Mouse (Mus musculus): Measurements from ENCODE around the gene Tomm40l. TPM values are rescaled to one million over a fixed set of nuclear protein-coding genes. Genes with fewer than 3 reads are reported as not detected.
A peak's percentile ranks its signal among the peaks of the same experiment; 100 is the strongest.

Gene Tomm40l
- polyA plus RNA-seq, 1 experiment from 2014 or later: 19.3 TPM

DNA sequence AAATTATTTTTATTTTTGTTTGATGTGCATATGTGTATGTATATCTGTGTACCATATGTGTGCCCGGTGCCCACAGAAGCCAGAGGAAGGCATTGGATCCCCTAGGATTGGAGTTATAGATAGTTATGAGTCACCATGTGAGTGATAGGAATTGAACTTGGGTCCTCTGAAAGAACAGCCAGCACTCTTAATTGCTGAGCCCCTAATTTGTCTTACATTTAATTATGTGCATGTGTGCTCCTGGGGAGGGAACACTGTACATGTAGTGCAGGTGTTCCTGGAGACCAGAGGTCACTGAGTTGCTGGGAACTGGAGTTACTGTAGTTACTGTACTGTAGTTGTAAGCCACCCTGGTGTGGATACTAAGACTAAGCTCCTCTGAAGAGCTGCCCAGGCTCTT lies 21.5 kb downstream of the Tomm40l start:
- Histone ChIP-seq H3K27me3 (peaks cover 40% of the 10 kb centered on the region), H3K4me3 (replicated peaks) (no peak overlapping the region), H3K27ac (no peak overlapping the region), H3K4me2 (no peak overlapping the region), H3K9ac (no peak overlapping the region), H3K4me1 (replicated peaks) (peaks cover 11% of the 10 kb centered on the region; the same call in 1 of the 2 replicates), H3K36me3 (no peaks in the 10 kb centered on the region), H3K9me3 (replicated peaks) (no peaks in the 10 kb centered on the region)
- ATAC-seq (ENCODE audit: low read depth) (no peak), DNase-seq (no peak)
- WGBS (ENCODE audit: insufficient replicate concordance): 64% methylated on average over 1 of the region's 1 CpGs

DNA sequence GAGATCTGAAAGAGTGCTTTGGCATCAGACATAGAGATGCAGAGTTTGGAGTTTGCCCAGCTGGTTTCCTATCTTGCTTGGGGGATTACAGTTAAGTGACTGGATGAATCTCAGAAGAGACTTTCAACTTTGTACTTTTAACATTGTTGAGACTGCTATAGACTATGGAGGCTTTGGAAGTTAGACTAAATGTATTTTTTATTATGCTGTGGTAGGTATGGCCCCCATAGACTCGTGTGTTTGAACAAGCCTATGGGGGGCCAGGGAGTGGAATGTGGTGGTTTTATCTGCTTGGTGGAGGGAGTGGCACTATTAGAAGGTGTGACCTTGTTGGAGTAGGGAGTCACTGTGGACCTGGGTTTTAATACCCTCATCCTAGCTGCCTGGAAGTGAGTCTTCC lies 22.8 kb downstream of the Tomm40l start:
- ATAC-seq (ENCODE audit: low read depth): no peak
- WGBS (ENCODE audit: insufficient replicate concordance): 37% methylated on average over 1 of the region's 1 CpGs
- H3K27me3 ChIP-seq: peaks cover 49% of the 10 kb centered on the region

DNA sequence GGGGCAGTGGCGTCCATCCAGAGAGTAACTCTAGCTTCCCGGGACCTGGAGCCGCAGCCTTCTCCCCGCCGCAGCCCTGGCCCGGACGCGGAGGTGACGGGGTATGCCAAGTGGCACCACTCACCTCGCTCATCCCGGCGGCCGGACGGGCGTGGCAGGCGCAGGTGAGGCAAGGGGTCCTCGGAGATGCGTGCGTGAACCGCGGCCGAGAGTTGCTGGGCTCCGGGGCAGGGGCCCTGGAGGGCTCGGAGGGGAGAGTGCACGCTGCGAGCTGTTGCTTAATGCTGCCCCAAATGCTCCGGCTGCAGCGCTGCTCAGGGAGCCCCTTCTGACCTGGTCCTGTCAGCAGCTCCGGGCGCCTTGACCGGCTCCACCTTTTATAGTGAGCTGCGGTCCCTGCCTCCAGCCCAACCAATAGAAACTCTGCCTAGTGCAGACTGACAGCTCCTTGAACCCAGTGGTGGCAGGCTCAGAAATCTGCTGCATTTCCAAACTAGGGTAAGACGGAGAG lies 26.4 kb downstream of the Tomm40l start, which contains the start of gene Pcp4l1:
Gene Pcp4l1 (minus strand): TSS at position 382 of the 511 bp plus-strand sequence.
- Histone ChIP-seq H3K36me3 (no peaks in the 10 kb centered on the region), H3K9ac (no peak within 1 kb of the TSS; the same call in 1 of the 2 replicates), H3K27me3 (peaks cover 85% of the 10 kb centered on the region), H3K27ac (no peak within 1 kb of the TSS), H3K4me2 (peak within 1 kb of the TSS; percentile 70), H3K4me3 (replicated peaks) (peak within 1 kb of the TSS; percentile 55), H3K4me1 (replicated peaks) (peaks cover 7% of the 10 kb centered on the region; the same call in 1 of the 2 replicates), H3K9me3 (replicated peaks) (no peaks in the 10 kb centered on the region)
- WGBS (ENCODE audit: insufficient replicate concordance): 1% methylated on average over 33 of the region's 33 CpGs
- ATAC-seq (ENCODE audit: low read depth) (peak; percentile 75), DNase-seq (peak; percentile 22)

More for the DNA sequence above, 22.8 kb downstream of the Tomm40l start:
- 0 out of 2 replicates have a peak, but pooled peaks cover 7% of the 10 kb centered on the region for H3K4me1 ChIP-seq (replicated peaks)
- no peaks in the 10 kb centered on the region for H3K36me3 ChIP-seq
- H3K4me2 ChIP-seq: no peak overlapping the region
- no peak for DNase-seq
- no peak overlapping the region for H3K4me3 ChIP-seq (replicated peaks)
- no peak overlapping the region for H3K27ac ChIP-seq
- H3K9me3 ChIP-seq (replicated peaks): no peaks in the 10 kb centered on the region
- no peak overlapping the region for H3K9ac ChIP-seq

DNA sequence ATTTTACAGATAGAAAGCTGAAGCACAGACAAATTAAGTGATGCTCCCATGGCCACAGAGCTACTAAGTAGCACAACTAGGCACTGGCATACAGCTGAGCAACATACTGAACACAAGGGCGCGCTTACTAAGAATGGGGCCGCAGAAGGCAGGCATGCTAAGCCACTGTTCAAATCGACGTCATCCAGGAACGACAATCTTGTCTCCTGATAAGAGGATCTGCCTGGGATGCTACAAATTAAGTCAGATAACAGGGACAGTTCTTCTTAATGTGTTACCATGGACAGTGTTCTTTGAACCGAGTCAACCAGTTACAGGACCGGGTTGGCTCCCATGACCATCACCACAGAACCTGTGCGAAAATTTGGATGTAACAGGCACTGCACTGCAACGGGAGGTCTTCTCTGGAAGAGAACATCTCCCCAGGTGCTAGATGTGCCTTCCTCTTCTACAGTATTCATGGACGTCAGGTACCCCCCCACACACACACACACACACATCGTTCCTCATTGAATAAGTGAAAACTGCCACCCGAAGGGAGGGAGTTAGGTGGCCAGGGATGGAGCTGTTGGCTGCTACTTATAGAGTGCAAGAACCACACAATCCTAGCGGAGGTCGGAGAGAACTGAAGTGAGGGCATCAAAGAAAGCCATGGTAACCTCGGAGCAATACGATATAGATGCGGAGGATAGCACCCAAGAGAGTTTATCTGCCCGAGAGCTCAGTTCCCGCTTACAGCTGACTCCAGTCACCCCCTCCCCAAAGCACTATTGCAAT lies 27.1 kb downstream of the Tomm40l start:
- no peaks in the 10 kb centered on the region for H3K9me3 ChIP-seq (replicated peaks)
- no peaks in the 10 kb centered on the region for H3K36me3 ChIP-seq
- peaks cover 89% of the 10 kb centered on the region for H3K27me3 ChIP-seq
- DNase-seq (no peak), ATAC-seq (ENCODE audit: low read depth) (no peak)
- peak overlapping the region; percentile 55 for H3K4me3 ChIP-seq (replicated peaks)
- peaks cover 7% of the 10 kb centered on the region; the same call in 1 of the 2 replicates for H3K4me1 ChIP-seq (replicated peaks)
- H3K9ac ChIP-seq: no peak overlapping the region
- H3K27ac ChIP-seq: no peak overlapping the region
- WGBS (ENCODE audit: insufficient replicate concordance): 10% methylated on average over 20 of the region's 20 CpGs
- peak overlapping the region; percentile 70 for H3K4me2 ChIP-seq

DNA sequence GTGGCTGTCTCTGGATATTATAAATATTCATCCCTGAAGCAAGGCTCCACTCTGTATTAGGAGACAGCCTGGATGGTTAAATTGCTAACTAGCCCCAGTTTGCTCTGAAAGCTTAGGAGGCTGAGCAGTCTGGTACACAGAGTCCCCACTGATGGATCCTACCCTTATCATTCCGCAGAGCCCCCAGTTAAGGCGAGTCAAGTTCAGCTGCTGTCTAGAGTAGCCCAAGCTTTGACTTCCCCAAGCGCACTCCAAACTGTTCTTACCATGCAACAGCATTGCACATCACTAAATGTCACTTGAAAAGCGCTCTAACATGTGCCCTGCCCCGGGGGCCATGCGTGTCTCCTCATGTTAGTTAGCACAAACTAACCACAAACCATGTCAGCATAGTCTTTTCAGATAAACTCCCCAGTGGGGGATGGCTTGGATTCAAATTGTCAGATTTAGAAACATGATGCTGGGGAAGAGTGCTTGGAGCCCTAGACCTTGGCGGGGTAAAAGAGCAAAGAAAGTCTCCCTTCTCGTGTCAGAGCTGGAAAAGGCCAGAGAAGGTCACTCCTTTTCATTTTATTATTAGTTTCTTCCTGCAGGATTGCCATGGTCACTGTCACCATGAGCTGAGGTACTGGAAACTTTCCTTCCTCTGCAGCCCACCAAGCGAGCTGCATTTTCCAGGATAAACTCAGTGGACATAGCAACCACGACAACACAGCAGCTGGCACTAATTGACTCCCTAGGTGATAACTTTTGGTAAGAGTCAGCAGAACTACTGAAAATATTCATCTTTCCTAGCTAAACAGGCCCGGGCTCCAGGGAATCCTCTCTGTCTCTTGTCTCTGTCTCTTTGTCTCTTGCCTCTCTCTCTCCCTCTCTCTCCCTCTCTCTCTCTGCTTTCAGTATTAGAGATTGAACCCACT lies 28.1 kb downstream of the Tomm40l start:
- 25% methylated on average over 11 of the region's 11 CpGs for WGBS (ENCODE audit: insufficient replicate concordance)
- Histone ChIP-seq H3K27me3 (peaks cover 86% of the 10 kb centered on the region), H3K4me1 (replicated peaks) (peaks cover 14% of the 10 kb centered on the region), H3K36me3 (no peaks in the 10 kb centered on the region), H3K9me3 (replicated peaks) (no peaks in the 10 kb centered on the region), H3K27ac (no peak overlapping the region), H3K9ac (no peak overlapping the region), H3K4me2 (no peak overlapping the region), H3K4me3 (replicated peaks) (no peak overlapping the region)
- ATAC-seq (ENCODE audit: low read depth): no peak
- DNase-seq: no peak

DNA sequence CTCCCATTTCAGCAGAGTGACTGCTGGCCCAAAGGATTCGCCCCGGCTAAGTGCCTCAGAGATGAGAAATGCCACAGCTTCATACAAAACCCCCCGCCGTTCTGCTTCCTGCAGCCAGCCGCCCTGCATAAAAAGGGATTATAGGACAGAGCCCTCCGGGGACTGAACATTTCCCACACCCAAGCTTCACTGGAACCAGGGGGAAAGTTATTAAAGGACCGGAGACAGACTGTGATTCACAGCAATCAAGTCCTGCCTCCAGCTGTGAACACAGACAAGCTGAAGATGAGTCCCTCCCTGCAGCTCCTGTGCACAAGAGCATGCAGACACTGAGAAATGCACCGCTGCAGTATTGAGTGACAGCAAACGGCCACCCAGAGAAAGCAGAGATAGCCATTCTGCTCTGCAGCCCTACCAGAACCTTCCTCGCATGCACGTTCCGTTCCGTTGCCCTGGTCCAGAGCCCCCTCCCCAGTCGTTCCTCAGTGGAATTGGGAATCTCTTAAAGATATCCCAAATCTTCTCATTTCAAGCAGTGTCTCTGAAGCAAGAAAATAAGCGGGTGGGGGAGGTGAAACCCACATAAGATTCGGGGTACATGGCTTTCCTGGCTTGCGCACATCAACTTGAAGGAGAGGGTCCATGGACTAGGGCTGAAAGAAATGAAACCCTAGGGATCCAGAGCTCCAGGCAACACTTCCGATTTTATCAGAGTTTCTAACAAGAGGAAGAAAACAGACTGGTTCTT lies 29.0 kb downstream of the Tomm40l start:
- H3K4me1 ChIP-seq (replicated peaks): peaks cover 18% of the 10 kb centered on the region
- no peak overlapping the region for H3K4me3 ChIP-seq (replicated peaks)
- H3K27ac ChIP-seq: no peak overlapping the region
- H3K4me2 ChIP-seq: peak overlapping the region; percentile 25
- H3K36me3 ChIP-seq: no peaks in the 10 kb centered on the region
- peaks cover 78% of the 10 kb centered on the region for H3K27me3 ChIP-seq
- H3K9ac ChIP-seq: no peak overlapping the region
- H3K9me3 ChIP-seq (replicated peaks): no peaks in the 10 kb centered on the region
- no peak for ATAC-seq (ENCODE audit: low read depth)
- DNase-seq: no peak
- 7% methylated on average over 18 of the region's 18 CpGs for WGBS (ENCODE audit: insufficient replicate concordance)

DNA sequence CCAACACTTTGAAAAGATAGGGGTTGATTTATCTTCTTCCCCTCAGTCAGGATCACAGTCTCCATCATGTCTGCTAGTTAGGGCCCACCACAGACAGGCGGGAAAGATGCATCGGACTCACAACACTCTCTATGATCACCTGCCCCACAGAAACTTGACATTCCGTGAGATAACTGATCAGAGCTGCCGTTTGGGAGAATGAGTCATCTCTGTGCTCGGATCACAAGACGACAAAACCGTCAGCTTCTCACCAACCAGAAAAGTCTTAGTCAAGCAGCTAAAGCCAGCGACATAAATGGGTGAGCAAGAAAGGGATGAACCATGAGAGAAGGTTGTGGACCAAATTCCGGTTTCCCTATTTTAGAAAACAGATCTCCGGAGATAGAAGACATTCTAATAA lies 30.0 kb downstream of the Tomm40l start:
- WGBS (ENCODE audit: insufficient replicate concordance): 38% methylated on average over 10 of the region's 10 CpGs
- H3K27me3 ChIP-seq: peaks cover 71% of the 10 kb centered on the region
- no peak for DNase-seq

DNA sequence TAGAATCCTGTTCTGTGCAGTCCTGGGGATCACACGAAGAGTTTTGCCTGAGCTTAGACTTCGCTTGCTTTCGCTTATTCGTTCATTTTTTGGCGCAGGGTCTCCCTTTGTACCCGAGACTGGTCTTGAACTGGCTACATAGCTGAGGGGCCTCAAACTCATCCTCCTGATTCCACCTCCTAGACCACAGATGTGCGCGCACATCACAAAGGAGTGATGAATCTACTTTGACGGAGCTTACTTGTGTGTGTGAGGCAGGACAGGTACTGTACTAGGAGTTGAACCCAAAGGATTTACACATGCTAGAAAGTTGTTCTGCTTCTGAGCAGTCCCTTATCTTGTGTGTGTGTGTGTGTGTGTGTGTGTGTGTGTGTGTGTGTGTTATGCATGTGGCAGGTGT lies 31.5 kb downstream of the Tomm40l start:
- Histone ChIP-seq H3K4me3 (replicated peaks) (no peak overlapping the region), H3K4me1 (replicated peaks) (peaks cover 13% of the 10 kb centered on the region), H3K27ac (no peak overlapping the region), H3K27me3 (peaks cover 56% of the 10 kb centered on the region), H3K9ac (no peak overlapping the region), H3K36me3 (no peaks in the 10 kb centered on the region), H3K9me3 (replicated peaks) (no peaks in the 10 kb centered on the region), H3K4me2 (no peak overlapping the region)
- 84% methylated on average over 9 of the region's 9 CpGs for WGBS (ENCODE audit: insufficient replicate concordance)
- ATAC-seq (ENCODE audit: low read depth): no peak
- no peak for DNase-seq

More for the DNA sequence above, 30.0 kb downstream of the Tomm40l start:
- Histone ChIP-seq H3K4me3 (replicated peaks) (no peak overlapping the region), H3K9ac (no peak overlapping the region), H3K4me1 (replicated peaks) (peaks cover 18% of the 10 kb centered on the region), H3K36me3 (no peaks in the 10 kb centered on the region), H3K4me2 (no peak overlapping the region), H3K27ac (no peak overlapping the region), H3K9me3 (replicated peaks) (no peaks in the 10 kb centered on the region)
- ATAC-seq (ENCODE audit: low read depth): no peak

DNA sequence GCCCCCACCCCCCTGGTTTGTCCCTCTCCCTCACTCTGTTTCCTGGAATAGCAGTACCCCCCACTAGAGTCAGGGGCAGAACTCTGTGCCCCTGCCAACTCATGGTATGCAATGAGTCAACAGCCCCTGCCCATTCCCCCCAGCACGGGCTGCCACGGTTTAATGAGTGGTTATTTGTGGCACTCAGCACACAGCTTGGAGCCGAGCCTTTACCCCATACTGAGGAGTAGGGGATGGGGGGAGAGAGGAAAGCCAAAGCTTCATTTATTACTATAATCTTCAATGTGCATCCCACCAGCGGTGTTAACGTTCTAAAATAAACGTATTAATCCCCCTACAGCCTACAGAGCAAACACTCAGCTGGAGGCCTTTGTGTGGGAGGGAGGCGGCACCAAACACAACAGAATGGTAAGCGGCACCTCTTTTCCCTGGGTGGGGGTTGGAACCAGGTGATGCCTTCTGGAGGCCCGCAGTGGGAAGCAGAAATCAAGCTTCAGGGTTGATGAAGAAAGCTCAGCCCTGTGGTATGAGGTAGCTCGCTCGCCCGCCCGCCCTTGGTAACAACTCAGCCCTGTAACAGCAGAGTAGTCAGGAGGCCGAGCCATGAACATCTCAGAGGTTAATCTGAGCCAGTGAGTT lies 32.7 kb downstream of the Tomm40l start:
- no peak overlapping the region for H3K27ac ChIP-seq
- H3K36me3 ChIP-seq: no peaks in the 10 kb centered on the region
- H3K4me1 ChIP-seq (replicated peaks): peaks cover 10% of the 10 kb centered on the region
- DNase-seq (no peak), ATAC-seq (ENCODE audit: low read depth) (no peak)
- H3K27me3 ChIP-seq: peaks cover 48% of the 10 kb centered on the region
- H3K9ac ChIP-seq: no peak overlapping the region
- H3K4me3 ChIP-seq (replicated peaks): no peak overlapping the region
- H3K9me3 ChIP-seq (replicated peaks): no peaks in the 10 kb centered on the region
- 59% methylated on average over 14 of the region's 14 CpGs for WGBS (ENCODE audit: insufficient replicate concordance)
- H3K4me2 ChIP-seq: no peak overlapping the region

DNA sequence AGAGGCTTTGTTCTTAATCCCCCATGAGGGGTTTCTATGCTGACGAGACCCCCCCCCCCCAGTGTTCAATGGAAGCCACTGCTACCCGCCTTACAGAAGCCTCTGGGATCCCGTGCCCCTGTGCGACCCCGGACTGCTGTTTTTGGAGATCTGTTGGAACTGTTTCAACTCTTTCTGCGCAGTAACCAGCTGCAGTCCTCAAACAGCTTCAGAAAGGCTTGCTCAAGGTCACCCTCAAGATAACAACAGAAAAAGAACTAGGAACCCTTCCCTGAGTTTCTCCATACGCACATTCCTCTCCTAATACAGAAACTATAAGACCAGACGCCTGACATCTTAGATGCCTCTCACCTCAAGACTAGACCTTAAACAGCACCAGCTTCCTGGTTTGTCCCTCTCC lies 33.3 kb downstream of the Tomm40l start:
- no peaks in the 10 kb centered on the region for H3K36me3 ChIP-seq
- H3K9me3 ChIP-seq (replicated peaks): no peaks in the 10 kb centered on the region
- no peak overlapping the region for H3K4me2 ChIP-seq
- H3K4me3 ChIP-seq (replicated peaks): no peak overlapping the region
- H3K4me1 ChIP-seq (replicated peaks): peaks cover 10% of the 10 kb centered on the region
- H3K27ac ChIP-seq: no peak overlapping the region
- DNase-seq (no peak), ATAC-seq (ENCODE audit: low read depth) (no peak)
- 46% methylated on average over 8 of the region's 8 CpGs for WGBS (ENCODE audit: insufficient replicate concordance)
- no peak overlapping the region for H3K9ac ChIP-seq
- H3K27me3 ChIP-seq: peaks cover 42% of the 10 kb centered on the region

Measured in liver, embryonic 13.5 days (tissue).